Mouse (Mus musculus): Measurements from ENCODE around the gene Gm17026. TPM values are rescaled to one million over a fixed set of nuclear protein-coding genes. Genes with fewer than 3 reads are reported as not detected.
"Not testable (repeated sequence)": the region's sequence is repeated elsewhere in the genome, so short reads cannot be mapped to it uniquely, and the experiment has no call there.

The Gm17026 gene
- not detected for total RNA-seq (2021)
- long read RNA-seq, experiment 1: 0 reads
- long read RNA-seq, experiment 2: 0 reads

- not testable (repeated sequence) for DNase-seq (ENCODE audit: low spot score in 2 of 2)
These were observed at the start of gene Gm17026 for GRCm38 (mm10) chr14:42259948-42260347. Gm17026 (minus strand) TSS chr14:42260048.

- DNase-seq (ENCODE audit: low spot score in 2 of 2): not testable (repeated sequence)
These were observed 37.4 kb upstream of the Gm17026 start, which contains the start of gene Gm9611 for GRCm38 (mm10) chr14:42297258-42297657. Gm9611 (minus strand) TSS chr14:42297358.

- peak in 1 of 2 experiments; percentile 2 for DNase-seq (ENCODE audit: low spot score in 2 of 2)
These were observed 42.9 kb downstream of the Gm17026 start for GRCm38 (mm10) chr14:42216766-42217537.

Small RNAs within 50 kb of the gene (microRNA-seq; reads per million reads assigned to microRNA genes)
- gene Gm25208: 0 reads per million in 2 experiments
- 0 reads per million in 2 experiments for gene Gm25892

Other genes with a start within 250 kb of the Gm17026 start
- gene Gm7951, start 142.7 kb downstream of the Gm17026 start, total RNA-seq (2021): not detected
- gene Gm17027, start 97.4 kb downstream of the Gm17026 start, total RNA-seq (2021): not detected
- 1 to 10 TPM in 1 of 2 experiments, under 1 TPM in 1; 0.67 to 1.5 TPM for gene Gm3573, start 69.3 kb downstream of the Gm17026 start, total RNA-seq (2021)
- not detected for gene Gm9611, start 37.3 kb upstream of the Gm17026 start, total RNA-seq (2021)
- not detected for gene Gm7995, start 50.2 kb upstream of the Gm17026 start, total RNA-seq (2021)
- not detected for gene Gm8005, start 179.6 kb upstream of the Gm17026 start, total RNA-seq (2021)
- not detected for gene Gm8011, start 203.8 kb upstream of the Gm17026 start, total RNA-seq (2021)
- gene Gm8020, start 242.3 kb upstream of the Gm17026 start, total RNA-seq (2021): not detected

All from layer of hippocampus, postnatal 14 days (tissue).